8 mouse cellular contexts compared by ENCODE assay signal in genomic region chrX:85775879-85776543, GRCm38 (mm10). TPM values are rescaled to one million over a fixed set of nuclear protein-coding genes. Genes with fewer than 3 reads are reported as not detected.
A peak's percentile ranks its signal among the peaks of the same experiment; 100 is the strongest.
DNase-seq lines count a peak whose midpoint lies in the region; ATAC-seq and TF ChIP-seq lines count a peak whose summit lies in the region.

No protein-coding gene starts in this region.

- no peaks in the 10 kb centered on the region; the same call in 1 of the 2 replicates for H3K4me1 ChIP-seq in lung, adult 2 months (ENCODE audit: control insufficient read depth, insufficient read depth, low read length)
- H3K4me1 ChIP-seq in embryonic facial prominence, embryonic 15.5 days, result no peaks in the 10 kb centered on the region
- no peaks in the 10 kb centered on the region for H3K4me1 ChIP-seq in hindbrain, embryonic 16.5 days (ENCODE audit: control insufficient read depth, insufficient read depth, low read depth, low read length)

- no peak for DNase-seq in lung, adult 2 months
- no peak for DNase-seq in lung, postnatal 25 days (ENCODE audit: low spot score)
- peak; percentile 3 for DNase-seq in adipocyte (ENCODE audit: low spot score)
- DNase-seq in B cell, adult 2 months, result no peak
- no peak for DNase-seq in embryo, embryonic 9.5 days (ENCODE audit: extremely low spot score)

- peak overlapping the region; percentile 62 for H3K4me2 ChIP-seq in embryonic facial prominence, embryonic 15.5 days (replicated peaks)
- H3K4me2 ChIP-seq in hindbrain, embryonic 16.5 days (ENCODE audit: low read length), result peak overlapping the region; percentile 64

- peak overlapping the region; percentile 26 for H3K9ac ChIP-seq in embryonic facial prominence, embryonic 15.5 days
- peak overlapping the region; percentile 68 for H3K9ac ChIP-seq in hindbrain, embryonic 16.5 days (ENCODE audit: low read depth, low read length)

- H3K27me3 ChIP-seq in embryonic facial prominence, embryonic 15.5 days, result no peaks in the 10 kb centered on the region
- no peaks in the 10 kb centered on the region for H3K27me3 ChIP-seq in hindbrain, embryonic 16.5 days (replicated peaks; ENCODE audit: control insufficient read depth, insufficient read depth, low read length)

- no peak for TF ChIP-seq CTCF in lung, adult 2 months (IDR thresholded peaks at IDR 0.05; ENCODE audit: insufficient read depth, low read length)

- 34% methylated on average over 22 of the region's 22 CpGs for WGBS in lung, adult 2 months
- WGBS in embryonic facial prominence, embryonic 15.5 days, result 21% methylated on average over 22 of the region's 22 CpGs
- 23% methylated on average over 20 of the region's 22 CpGs for WGBS in hindbrain, embryonic 16.5 days

- no peak for TF ChIP-seq POLR2A in lung, adult 2 months (IDR thresholded peaks at IDR 0.05; ENCODE audit: borderline replicate concordance, extremely low read depth, low read depth, low read length)

- ATAC-seq in embryonic facial prominence, embryonic 15.5 days (ENCODE audit: insufficient number of reproducible peaks, low FRiP score, low TSS enrichment, low read depth), result no peak; the same call in 1 of the 2 replicates
- ATAC-seq in hindbrain, embryonic 16.5 days, result no peak
- peak; percentile 24 for ATAC-seq in megakaryocyte progenitor cell, adult 5-6 weeks (replicated peaks; ENCODE audit: poor library complexity)

- H3K4me3 ChIP-seq in lung, adult 2 months (replicated peaks; ENCODE audit: extremely low read depth, low read depth, low read length), result peak overlapping the region; percentile 82
- peak overlapping the region; percentile 54 for H3K4me3 ChIP-seq in embryonic facial prominence, embryonic 15.5 days (replicated peaks)
- peak overlapping the region; percentile 55 for H3K4me3 ChIP-seq in hindbrain, embryonic 16.5 days (ENCODE audit: low read length)

- 0 out of 2 replicates have a peak overlapping the region, but pooled peaks have one; percentile 22 for H3K27ac ChIP-seq in embryonic facial prominence, embryonic 15.5 days (replicated peaks)
- peak overlapping the region; percentile 75 for H3K27ac ChIP-seq in hindbrain, embryonic 16.5 days (ENCODE audit: low read depth, low read length)

- no peaks in the 10 kb centered on the region for H3K36me3 ChIP-seq in embryonic facial prominence, embryonic 15.5 days
- H3K36me3 ChIP-seq in hindbrain, embryonic 16.5 days (ENCODE audit: control insufficient read depth, insufficient read depth, low read length), result no peaks in the 10 kb centered on the region

- H3K9me3 ChIP-seq in embryonic facial prominence, embryonic 15.5 days (replicated peaks), result no peaks in the 10 kb centered on the region
- H3K9me3 ChIP-seq in hindbrain, embryonic 16.5 days (ENCODE audit: control insufficient read depth, low read length), result no peaks in the 10 kb centered on the region

RNA-seq across cellular contexts. Expression of gene Gk, which starts 0.6 kb away (rescaled TPM):
- polyA plus RNA-seq in lung, adult 2 months (2012; rRNA removed), result 1.3 and 3.9 TPM in 2 replicates
- 8.9 TPM in 2 replicates for polyA plus RNA-seq in embryonic facial prominence, embryonic 15.5 days (2015; fragmentation: Nextera tagmentation; extraction: Ambion mirVana)
- polyA plus RNA-seq in hindbrain, embryonic 16.5 days (2015; fragmentation: Nextera tagmentation; extraction: Ambion mirVana), result 11.7 and 12.7 TPM in 2 replicates
- 15.1 and 16.7 TPM in 2 replicates for total RNA-seq in megakaryocyte progenitor cell, adult 5-6 weeks (2015)
- total RNA-seq in megakaryocyte progenitor cell, adult 5-6 weeks (2017), result 16.2 and 17.2 TPM in 2 replicates
